Mouse (Mus musculus) forebrain, embryonic 14.5 days (tissue): ENCODE data around the gene Usf3. TPM values are rescaled to one million over a fixed set of nuclear protein-coding genes. Genes with fewer than 3 reads are reported as not detected.

Source experiments
- ATAC-seq: fragments of 200-750 bp; cut with Nextera tagmentation; 2 replicates; pipeline ENCODE4 v1.8.0; 2017; ENCODE audit warnings: mild to moderate bottlenecking, moderate library complexity
- DNase-seq: peaks from one replicate; pipeline ENCODE4 v3.0.0-alpha.2; 2015; ENCODE audit warnings: low spot score
- H3K27ac ChIP-seq: fragments of 300-500 bp; sonication (generic); 2 replicates; pipeline ENCODE4 v1.5.1; 2014; ENCODE audit warnings: low read depth, mild to moderate bottlenecking, control low read depth, low read length, moderate library complexity
- H3K27me3 ChIP-seq: fragments of 300-500 bp; sonication (generic); replicated peaks from 2 replicates; pipeline ENCODE4 v1.6.1; 2014; ENCODE audit warnings: low read length, control low read depth, mixed read lengths; ENCODE audit not compliant: control insufficient read depth, insufficient read depth
- H3K36me3 ChIP-seq: fragments of 300-500 bp; sonication (generic); 2 replicates; pipeline ENCODE4 v1.6.1; 2014; ENCODE audit warnings: low read length, control low read depth; ENCODE audit not compliant: control insufficient read depth, insufficient read depth
- H3K4me1 ChIP-seq: fragments of 300-500 bp; sonication (generic); 2 replicates; pipeline ENCODE4 v1.6.1; 2014; ENCODE audit warnings: antibody characterized with exemption, low read length, control low read depth; ENCODE audit not compliant: control insufficient read depth, insufficient read depth
- H3K4me2 ChIP-seq: fragments of 300-500 bp; sonication (generic); 2 replicates; pipeline ENCODE4 v1.6.1; 2014; ENCODE audit warnings: mild to moderate bottlenecking, control low read depth, low read length
- H3K4me3 ChIP-seq: fragments of 300-500 bp; sonication (generic); 2 replicates; pipeline ENCODE4 v1.5.1; 2014; ENCODE audit warnings: low read depth, low read length, control low read depth
- H3K9ac ChIP-seq: fragments of 300-500 bp; sonication (generic); 2 replicates; pipeline ENCODE4 v1.6.1; 2014; ENCODE audit warnings: mild to moderate bottlenecking, low read length, control low read depth, moderate library complexity
- H3K9me3 ChIP-seq: fragments of 300-500 bp; sonication (generic); replicated peaks from 2 replicates; pipeline ENCODE4 v1.6.1; 2016; ENCODE audit warnings: low read length, control low read depth, mixed read lengths; ENCODE audit not compliant: control insufficient read depth
- WGBS: fragments of 180-500 bp; shearing (Covaris S2); extraction: QIAGEN DNeasy Blood & Tissue Kit; methylation state at CpG from one replicate; pipeline ENCODE4 v1.1.7; 2014; 5-methylcytosine and 5-hydroxymethylcytosine counted together
- polyA plus RNA-seq: library from polyadenylated mRNA; unstranded; fragments of >200 nt; fragmentation: Nextera tagmentation; extraction: Ambion mirVana; gene quantifications from 2 replicates; pipeline ENCODE4 v1.2.1, GENCODE M21; 2014

Usf3 gene
- polyA plus RNA-seq, 1 experiment from 2014 or later: 4.3 TPM

DNA sequence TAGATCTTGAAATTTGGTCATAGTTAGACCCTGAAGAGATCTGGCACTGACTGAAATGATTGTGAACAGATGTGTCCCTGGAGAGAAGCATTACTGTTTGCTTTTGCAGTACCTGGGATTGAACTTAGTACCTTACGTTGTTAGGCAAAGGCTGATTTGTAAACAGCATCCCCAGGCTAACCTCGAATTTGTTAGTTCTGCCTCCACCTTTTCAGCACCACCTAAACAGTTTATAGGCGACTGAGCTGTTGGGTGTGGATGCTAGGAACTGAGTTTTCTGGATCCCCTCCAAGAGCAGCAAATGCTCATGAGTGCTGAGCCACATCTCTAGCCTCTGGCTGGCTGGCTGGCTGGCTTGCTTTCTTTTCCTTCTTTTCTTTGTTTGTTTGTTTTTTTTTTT, 7.9 kb upstream of the Usf3 start:
- Histone ChIP-seq H3K9ac (no peak overlapping the region), H3K27ac (no peak overlapping the region), H3K9me3 (no peaks in the 10 kb centered on the region), H3K4me3 (no peak overlapping the region), H3K27me3 (no peaks in the 10 kb centered on the region), H3K36me3 (no peaks in the 10 kb centered on the region; the same call in 1 of the 2 replicates), H3K4me1 (no peaks in the 10 kb centered on the region), H3K4me2 (no peak overlapping the region)
- DNase-seq: peak; percentile 25
- WGBS: 59% methylated on average over 3 of the region's 3 CpGs
- no peak for ATAC-seq

DNA sequence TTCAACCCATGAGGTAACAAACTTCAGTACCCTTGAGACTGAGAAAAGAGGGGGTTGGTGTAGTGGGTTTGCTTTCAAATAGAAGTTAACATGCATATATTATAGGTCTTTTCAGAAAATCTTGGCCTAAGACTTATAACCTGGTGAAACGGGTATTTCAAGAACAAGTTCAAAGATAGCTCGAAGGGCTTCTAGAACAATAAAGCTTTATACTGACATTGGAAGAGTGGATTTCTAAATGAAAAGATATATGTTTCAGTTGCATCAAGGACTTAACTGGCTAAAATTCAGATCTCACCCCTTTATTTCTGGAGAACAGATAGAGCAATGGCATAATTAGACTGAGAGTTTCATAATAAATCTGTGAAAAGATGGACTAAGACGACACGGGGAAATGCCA, 4.1 kb upstream of the Usf3 start:
- ATAC-seq: no peak
- Histone ChIP-seq H3K9ac (no peak overlapping the region), H3K9me3 (no peaks in the 10 kb centered on the region), H3K4me3 (no peak overlapping the region), H3K27ac (no peak overlapping the region), H3K36me3 (no peaks in the 10 kb centered on the region), H3K4me1 (no peaks in the 10 kb centered on the region), H3K27me3 (no peaks in the 10 kb centered on the region), H3K4me2 (no peak overlapping the region)
- 85% methylated on average over 4 of the region's 4 CpGs for WGBS
- DNase-seq: no peak

DNA sequence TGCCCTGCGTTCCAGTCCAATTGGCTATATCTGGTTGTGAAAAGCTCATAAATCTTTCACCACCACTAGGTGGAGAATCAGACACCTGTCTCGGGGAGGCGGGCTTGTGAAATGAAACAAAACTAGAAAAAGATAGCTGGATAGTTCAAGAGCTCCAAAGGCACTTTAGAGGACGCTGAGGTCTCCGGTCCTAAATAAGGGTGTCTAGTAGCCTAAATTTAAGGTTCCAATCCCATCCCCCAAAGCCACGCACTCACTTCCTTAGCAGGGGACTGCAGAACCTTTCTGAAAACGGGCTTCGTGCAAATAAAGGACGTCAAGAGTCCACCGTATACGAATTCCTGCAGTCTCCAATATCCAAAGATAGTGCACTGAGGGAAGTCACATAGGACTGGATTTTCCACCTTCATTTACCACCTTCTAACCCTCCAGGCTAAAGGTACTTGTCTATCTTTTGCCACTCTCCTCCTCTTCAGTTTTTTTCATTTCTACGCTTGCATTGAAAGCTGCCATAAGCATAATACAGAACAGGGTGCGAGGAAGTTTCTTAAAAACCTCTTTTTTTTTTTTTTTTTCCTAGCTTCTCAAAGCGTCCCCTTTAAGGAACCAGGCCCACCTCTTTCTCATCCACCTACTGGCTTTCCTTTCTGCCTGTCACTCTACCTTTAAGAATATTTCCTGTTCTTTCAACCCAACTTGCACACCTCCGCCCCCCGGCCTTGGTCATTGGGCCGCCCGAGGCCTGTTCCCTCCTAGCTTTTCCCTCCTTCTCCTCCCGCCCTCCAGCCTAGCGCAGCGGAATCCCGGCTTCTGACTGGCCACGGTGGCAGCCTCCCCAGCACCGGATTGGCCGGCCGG, 520 bp upstream of the Usf3 start:
- WGBS: under 1% methylated on average over 26 of the region's 26 CpGs
- Histone ChIP-seq H3K4me2 (peak overlapping the region; percentile 59), H3K9me3 (no peaks in the 10 kb centered on the region), H3K27me3 (no peaks in the 10 kb centered on the region), H3K4me3 (peak overlapping the region; percentile 91), H3K4me1 (peaks cover 10% of the 10 kb centered on the region; the same call in 1 of the 2 replicates), H3K36me3 (no peaks in the 10 kb centered on the region), H3K27ac (peak overlapping the region; percentile 57), H3K9ac (peak overlapping the region; percentile 88)
- ATAC-seq (peak; percentile 100), DNase-seq (peak; percentile 99)

DNA sequence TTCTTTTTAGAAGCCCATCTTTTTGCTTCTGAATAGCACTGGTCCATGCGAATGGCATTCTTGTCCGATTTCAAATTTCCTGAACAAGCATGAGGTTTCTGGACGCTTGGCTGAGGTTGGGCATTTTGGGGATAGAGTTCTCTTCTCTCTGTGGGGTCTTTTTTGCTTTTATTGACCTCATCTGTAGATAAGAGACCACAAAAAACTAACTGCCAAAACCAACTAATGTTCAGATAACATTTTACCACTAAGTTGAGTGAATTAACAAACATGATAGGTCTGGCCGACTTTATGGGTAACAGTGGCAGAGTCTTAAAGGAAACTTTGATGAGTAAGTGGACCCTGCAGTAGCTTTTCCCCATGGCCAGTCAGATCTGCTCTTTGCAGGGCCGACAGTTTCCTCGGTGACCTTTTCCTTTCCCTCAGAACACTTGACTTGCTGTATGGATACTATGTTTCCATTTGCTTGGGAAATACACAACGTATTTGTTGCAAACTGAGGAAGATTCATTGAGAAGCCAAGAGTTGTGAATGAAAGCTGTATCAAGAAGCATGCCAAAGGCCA, 1.0 kb downstream of the Usf3 start:
- H3K27me3 ChIP-seq: no peaks in the 10 kb centered on the region
- peak overlapping the region; percentile 88 for H3K9ac ChIP-seq
- 25% methylated on average over 7 of the region's 7 CpGs for WGBS
- DNase-seq (no peak), ATAC-seq (no peak)
- H3K36me3 ChIP-seq: no peaks in the 10 kb centered on the region
- peaks cover 10% of the 10 kb centered on the region; the same call in 1 of the 2 replicates for H3K4me1 ChIP-seq
- no peak overlapping the region for H3K27ac ChIP-seq
- no peaks in the 10 kb centered on the region for H3K9me3 ChIP-seq
- H3K4me2 ChIP-seq: peak overlapping the region; percentile 78
- peak overlapping the region; percentile 91 for H3K4me3 ChIP-seq

DNA sequence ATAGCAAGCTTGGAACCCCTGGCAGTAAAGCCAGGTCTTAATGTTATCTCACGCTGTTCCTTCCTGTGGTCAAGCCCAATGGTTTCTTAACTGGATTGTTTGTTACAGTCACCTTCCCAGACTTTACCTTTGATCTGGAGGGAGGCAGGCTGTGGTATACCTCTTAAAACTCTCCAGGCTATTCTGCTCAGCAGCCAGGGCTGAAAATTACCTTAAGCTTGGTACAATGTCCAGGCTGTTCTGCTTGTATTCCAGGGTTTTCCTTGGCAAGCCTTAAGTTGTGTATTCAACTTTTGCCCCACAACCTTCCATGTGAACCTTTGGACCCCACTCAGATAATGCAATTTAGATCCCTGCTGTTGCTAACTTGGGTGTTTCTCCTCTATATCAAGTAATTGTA, 2.0 kb downstream of the Usf3 start:
- Histone ChIP-seq H3K36me3 (no peaks in the 10 kb centered on the region), H3K27me3 (no peaks in the 10 kb centered on the region), H3K4me1 (peaks cover 10% of the 10 kb centered on the region; the same call in 1 of the 2 replicates), H3K4me2 (no peak overlapping the region), H3K9me3 (no peaks in the 10 kb centered on the region), H3K27ac (no peak overlapping the region), H3K4me3 (no peak overlapping the region), H3K9ac (no peak overlapping the region)
- no peak for DNase-seq
- WGBS: 88% methylated on average over 1 of the region's 1 CpGs
- ATAC-seq: no peak

DNA sequence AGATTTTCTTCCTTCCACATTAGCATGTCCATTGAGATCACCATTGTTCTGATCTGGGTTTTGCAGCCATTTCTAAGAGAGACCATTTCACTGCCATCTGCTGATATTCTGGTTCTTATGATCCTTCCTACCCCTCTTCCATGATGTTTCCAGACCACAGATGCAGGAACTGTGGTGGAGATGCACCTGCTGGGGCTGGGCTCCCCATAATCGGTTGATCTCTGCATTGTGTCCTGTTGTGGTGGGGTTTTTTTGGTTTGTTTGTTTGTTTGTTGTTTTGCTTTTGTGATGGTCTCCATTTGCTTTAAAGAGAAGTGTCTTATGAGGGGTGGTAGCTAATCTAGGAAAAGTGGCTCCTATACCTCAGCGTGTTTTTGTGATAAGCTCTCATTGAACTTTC, 3.5 kb downstream of the Usf3 start:
- no peak for ATAC-seq
- DNase-seq: no peak
- no peaks in the 10 kb centered on the region for H3K9me3 ChIP-seq
- H3K27me3 ChIP-seq: no peaks in the 10 kb centered on the region
- peaks cover 10% of the 10 kb centered on the region; the same call in 1 of the 2 replicates for H3K4me1 ChIP-seq
- H3K27ac ChIP-seq: no peak overlapping the region
- no peak overlapping the region for H3K4me3 ChIP-seq
- H3K36me3 ChIP-seq: no peaks in the 10 kb centered on the region
- WGBS: 96% methylated on average over 2 of the region's 2 CpGs
- H3K9ac ChIP-seq: no peak overlapping the region
- no peak overlapping the region for H3K4me2 ChIP-seq

DNA sequence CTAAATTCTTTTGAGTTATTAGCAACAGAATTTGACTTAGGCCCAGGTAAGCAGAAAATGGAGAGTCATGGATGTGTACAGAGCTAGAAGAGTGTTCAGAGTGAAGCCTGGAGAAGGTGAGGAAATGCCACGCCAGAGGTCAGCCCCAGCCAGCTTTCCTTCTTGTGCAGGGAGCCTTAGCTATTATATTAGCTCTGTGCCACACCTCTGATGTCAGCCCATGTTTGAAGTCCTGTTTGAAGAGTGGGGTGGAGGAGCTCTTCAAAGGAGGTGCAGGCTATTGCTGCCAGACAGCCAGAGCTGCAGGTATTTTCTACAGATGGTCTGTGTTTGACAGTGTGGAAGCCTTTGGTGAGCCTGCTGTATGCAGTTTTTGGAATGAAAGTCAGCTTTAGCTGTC, 5.5 kb downstream of the Usf3 start:
- H3K27ac ChIP-seq: no peak overlapping the region
- H3K9me3 ChIP-seq: no peaks in the 10 kb centered on the region
- peak; percentile 21 for DNase-seq
- peaks cover 10% of the 10 kb centered on the region; the same call in 1 of the 2 replicates for H3K4me1 ChIP-seq
- H3K9ac ChIP-seq: no peak overlapping the region
- H3K27me3 ChIP-seq: no peaks in the 10 kb centered on the region
- no peak overlapping the region for H3K4me3 ChIP-seq
- WGBS: 75% methylated on average over 1 of the region's 1 CpGs
- no peaks in the 10 kb centered on the region for H3K36me3 ChIP-seq
- no peak; the same call in 1 of the 2 replicates for ATAC-seq
- H3K4me2 ChIP-seq: no peak overlapping the region

DNA sequence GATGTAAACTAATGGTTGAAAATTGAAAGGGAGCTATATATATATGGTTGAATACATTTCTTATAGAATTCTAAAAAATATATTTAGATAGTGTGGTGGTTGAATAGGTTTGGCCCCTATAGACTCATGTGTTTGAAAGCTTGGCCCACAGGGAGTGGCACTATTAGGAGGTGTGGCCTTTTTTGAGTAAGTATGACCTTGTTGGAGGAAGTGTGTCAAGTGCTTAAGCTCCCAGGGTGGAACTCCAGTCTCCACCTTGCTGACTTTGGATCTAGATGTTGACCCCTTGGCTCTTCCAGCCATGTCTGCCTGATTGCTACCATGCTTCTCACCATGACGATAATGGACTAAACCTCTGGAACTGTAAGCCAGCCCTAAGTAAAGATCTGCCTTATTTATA, 9.6 kb downstream of the Usf3 start:
- DNase-seq (no peak), ATAC-seq (no peak)
- Histone ChIP-seq H3K4me3 (no peak overlapping the region), H3K36me3 (no peaks in the 10 kb centered on the region), H3K4me1 (no peaks in the 10 kb centered on the region), H3K4me2 (no peak overlapping the region), H3K9me3 (no peaks in the 10 kb centered on the region), H3K9ac (no peak overlapping the region), H3K27ac (no peak overlapping the region), H3K27me3 (no peaks in the 10 kb centered on the region)
- 88% methylated on average over 1 of the region's 1 CpGs for WGBS

DNA sequence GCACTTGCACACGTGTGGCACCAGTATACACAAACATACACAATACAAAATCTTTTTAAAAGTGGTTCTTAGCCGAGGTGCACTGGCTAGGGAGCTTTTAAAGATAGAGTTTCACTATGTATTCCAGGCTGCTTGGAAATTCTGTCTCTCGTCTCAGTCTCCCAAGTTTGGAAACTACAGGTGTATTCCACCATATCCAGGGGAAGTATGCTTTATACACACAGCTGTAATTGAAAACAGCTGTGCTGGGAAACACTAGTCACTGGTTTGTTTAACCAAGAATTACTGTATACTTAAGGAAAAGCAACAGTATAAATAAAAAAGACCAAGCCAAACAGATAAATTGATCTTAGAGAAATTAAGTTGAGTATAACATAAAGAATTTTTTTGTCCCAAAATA, 11.7 kb downstream of the Usf3 start:
- no peak for ATAC-seq

More for the DNA sequence above, 11.7 kb downstream of the Usf3 start:
- no peaks in the 10 kb centered on the region for H3K4me1 ChIP-seq
- DNase-seq: no peak
- H3K9ac ChIP-seq: no peak overlapping the region
- no peaks in the 10 kb centered on the region for H3K36me3 ChIP-seq
- 85% methylated on average over 3 of the region's 3 CpGs for WGBS
- H3K27ac ChIP-seq: no peak overlapping the region
- H3K4me2 ChIP-seq: no peak overlapping the region
- H3K9me3 ChIP-seq: 0 out of 2 replicates have a peak, but pooled peaks cover 3% of the 10 kb centered on the region
- H3K27me3 ChIP-seq: no peaks in the 10 kb centered on the region
- H3K4me3 ChIP-seq: no peak overlapping the region
